Mouse (Mus musculus) forebrain, embryonic 10.5 days (tissue): ENCODE results near the gene D1Pas1. TPM values are rescaled to one million over a fixed set of nuclear protein-coding genes. Genes with fewer than 3 reads are reported as not detected.

Experiments used
- DNase-seq: peaks from one replicate; pipeline ENCODE4 v3.0.0-alpha.2; 2017; ENCODE audit warnings: low spot score; ENCODE audit errors: extremely low spot score
- H3K27ac ChIP-seq: fragments of 300-500 bp; sonication (generic); 2 replicates; pipeline ENCODE4 v1.5.1; 2016; ENCODE audit warnings: mild to moderate bottlenecking
- H3K27me3 ChIP-seq: fragments of 300-500 bp; sonication (generic); 2 replicates; pipeline ENCODE4 v1.6.1; 2016; ENCODE audit warnings: mild to moderate bottlenecking; ENCODE audit not compliant: poor library complexity, severe bottlenecking
- H3K36me3 ChIP-seq: fragments of 300-500 bp; sonication (generic); replicated peaks from 2 replicates; pipeline ENCODE4 v1.6.1; 2016; ENCODE audit warnings: mild to moderate bottlenecking, moderate library complexity
- H3K4me1 ChIP-seq: fragments of 300-500 bp; sonication (generic); 2 replicates; pipeline ENCODE4 v1.6.1; 2016
- H3K4me3 ChIP-seq: fragments of 300-500 bp; sonication (generic); 2 replicates; pipeline ENCODE4 v1.5.1; 2016; ENCODE audit warnings: mild to moderate bottlenecking, moderate library complexity
- H3K9me3 ChIP-seq: fragments of 300-500 bp; sonication (generic); 2 replicates; pipeline ENCODE4 v1.6.1; 2016; ENCODE audit warnings: mild to moderate bottlenecking, moderate library complexity
- WGBS: fragments of 180-500 bp; shearing (Covaris S2); methylation state at CpG from one replicate; pipeline ENCODE4 v1.1.7; 2016; 5-methylcytosine and 5-hydroxymethylcytosine counted together
- polyA plus RNA-seq: library from polyadenylated mRNA; unstranded; fragments of >200 nt; fragmentation: Nextera tagmentation; extraction: Ambion mirVana; gene quantifications from 2 replicates; pipeline ENCODE4 v1.2.1, GENCODE M21; 2016

D1Pas1 gene
- polyA plus RNA-seq: not detected in 2 replicates

DNA sequence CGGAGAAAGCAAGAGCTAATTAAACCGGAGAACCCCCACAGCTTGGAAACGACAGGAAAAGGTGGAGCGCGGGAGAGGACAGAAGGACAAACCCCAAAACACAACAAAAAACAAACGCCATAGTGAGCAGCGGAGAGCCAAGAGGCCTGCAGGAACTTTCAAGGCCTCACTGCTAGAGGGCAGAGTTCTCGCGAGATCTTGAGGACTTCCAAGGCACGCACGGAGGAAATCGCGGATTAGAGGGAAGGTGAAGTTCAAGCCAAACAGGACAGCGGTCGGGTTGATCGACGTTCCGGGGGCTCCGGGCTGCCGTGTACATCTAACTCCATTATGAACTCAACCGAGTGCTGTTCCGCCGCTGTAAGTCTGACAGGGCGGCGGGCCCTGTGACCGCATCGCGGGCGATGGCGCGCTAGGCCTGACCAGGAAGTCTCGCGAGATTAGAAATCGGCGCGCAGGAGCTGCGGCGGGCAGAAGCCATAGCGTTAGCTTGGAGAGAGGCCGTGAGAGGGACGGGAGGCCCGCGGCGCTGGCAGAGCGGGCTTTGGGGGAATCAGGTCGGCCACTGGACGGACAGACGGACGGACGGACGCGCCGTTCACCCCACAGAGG lies at the start of gene D1Pas1:
Gene D1Pas1 (plus strand): TSS at position 216 of the 612 bp plus-strand sequence.
- Histone ChIP-seq H3K36me3 (peaks cover 3% of the 10 kb centered on the region; the same call in 1 of the 2 replicates), H3K4me3 (no peak within 1 kb of the TSS), H3K27me3 (no peaks in the 10 kb centered on the region), H3K4me1 (no peaks in the 10 kb centered on the region), H3K27ac (no peak within 1 kb of the TSS), H3K9me3 (peaks cover 34% of the 10 kb centered on the region)
- DNase-seq: no peak
- 87% methylated on average over 53 of the region's 53 CpGs for WGBS

DNA sequence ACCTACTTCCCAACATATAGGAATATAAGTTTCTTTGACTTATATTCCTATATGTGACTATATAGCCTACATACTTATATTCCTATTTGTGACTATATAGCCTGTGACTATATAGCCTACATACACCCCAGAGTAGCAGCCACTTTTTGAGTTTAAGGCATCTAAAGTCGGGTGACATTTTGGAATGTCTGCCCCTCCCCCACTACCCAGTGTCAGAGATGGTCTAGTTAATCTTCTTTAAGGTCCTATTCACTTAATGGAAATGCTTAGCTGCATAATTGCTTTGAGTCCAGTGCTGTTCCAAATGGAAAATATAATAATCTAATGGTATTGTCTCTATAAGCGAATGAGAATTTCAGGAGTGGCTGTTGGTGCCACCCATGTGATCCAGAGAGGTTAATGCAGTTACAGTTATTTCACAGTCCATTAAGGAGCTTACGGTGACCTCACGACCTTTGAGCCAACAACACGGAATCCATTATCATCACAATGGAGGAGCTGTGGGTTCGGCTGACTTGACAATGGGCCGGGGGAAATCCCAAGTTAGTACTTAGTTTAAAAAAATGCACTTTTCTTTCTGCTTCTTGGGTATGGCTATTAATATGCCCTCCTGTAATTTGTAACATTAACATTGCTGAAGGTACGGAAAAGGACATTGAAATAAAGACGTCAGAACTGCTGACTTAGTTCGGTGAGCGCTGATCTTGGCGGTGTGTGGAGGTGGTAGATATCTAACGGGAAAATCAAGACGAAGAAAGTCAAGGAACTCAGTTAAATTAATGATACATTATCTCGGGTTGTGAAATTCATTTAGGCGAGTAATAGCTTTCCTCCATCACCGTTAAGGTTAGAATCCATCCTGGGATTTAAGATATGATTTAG lies 44.5 kb upstream of the D1Pas1 start:
- no peak overlapping the region for H3K27ac ChIP-seq
- H3K4me1 ChIP-seq: peaks cover 52% of the 10 kb centered on the region
- no peaks in the 10 kb centered on the region for H3K36me3 ChIP-seq
- no peak overlapping the region for H3K4me3 ChIP-seq
- DNase-seq: peak; percentile 37
- no peaks in the 10 kb centered on the region for H3K9me3 ChIP-seq
- WGBS: 16% methylated on average over 17 of the region's 17 CpGs
- H3K27me3 ChIP-seq: peaks cover 44% of the 10 kb centered on the region

DNA sequence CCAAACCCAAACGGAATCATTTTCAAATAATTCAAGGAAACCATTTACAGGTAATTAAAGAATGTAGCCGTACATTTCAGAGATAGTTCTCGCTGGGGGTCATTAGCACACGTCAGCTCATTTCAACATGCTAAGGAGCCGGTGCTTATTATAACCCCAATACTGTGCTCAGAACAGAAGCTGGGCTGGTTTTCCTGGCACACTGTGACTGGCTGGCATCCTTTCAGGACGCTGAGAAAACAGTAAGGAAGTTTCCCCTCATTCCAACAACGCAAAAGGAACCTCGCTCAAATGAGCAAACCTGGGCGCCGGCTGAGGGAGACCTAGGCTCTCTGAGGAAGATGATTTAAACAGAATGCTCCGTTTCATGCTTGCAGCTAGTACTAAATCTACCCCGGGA lies 43.2 kb upstream of the D1Pas1 start:
- no peak overlapping the region for H3K27ac ChIP-seq
- no peaks in the 10 kb centered on the region for H3K9me3 ChIP-seq
- no peak overlapping the region for H3K4me3 ChIP-seq
- WGBS: 63% methylated on average over 12 of the region's 12 CpGs
- DNase-seq: no peak
- no peaks in the 10 kb centered on the region for H3K36me3 ChIP-seq
- peaks cover 54% of the 10 kb centered on the region for H3K4me1 ChIP-seq
- peaks cover 44% of the 10 kb centered on the region for H3K27me3 ChIP-seq

GRCm38 (mm10) chr1:186925411-186925810 lies 41.8 kb upstream of the D1Pas1 start:
- no peaks in the 10 kb centered on the region for H3K9me3 ChIP-seq
- H3K27ac ChIP-seq: peak overlapping the region; percentile 75
- peaks cover 54% of the 10 kb centered on the region for H3K4me1 ChIP-seq
- no peaks in the 10 kb centered on the region for H3K36me3 ChIP-seq
- WGBS: 42% methylated on average over 9 of the region's 9 CpGs
- H3K4me3 ChIP-seq: no peak overlapping the region
- peaks cover 41% of the 10 kb centered on the region for H3K27me3 ChIP-seq
- DNase-seq: peak; percentile 19

DNA sequence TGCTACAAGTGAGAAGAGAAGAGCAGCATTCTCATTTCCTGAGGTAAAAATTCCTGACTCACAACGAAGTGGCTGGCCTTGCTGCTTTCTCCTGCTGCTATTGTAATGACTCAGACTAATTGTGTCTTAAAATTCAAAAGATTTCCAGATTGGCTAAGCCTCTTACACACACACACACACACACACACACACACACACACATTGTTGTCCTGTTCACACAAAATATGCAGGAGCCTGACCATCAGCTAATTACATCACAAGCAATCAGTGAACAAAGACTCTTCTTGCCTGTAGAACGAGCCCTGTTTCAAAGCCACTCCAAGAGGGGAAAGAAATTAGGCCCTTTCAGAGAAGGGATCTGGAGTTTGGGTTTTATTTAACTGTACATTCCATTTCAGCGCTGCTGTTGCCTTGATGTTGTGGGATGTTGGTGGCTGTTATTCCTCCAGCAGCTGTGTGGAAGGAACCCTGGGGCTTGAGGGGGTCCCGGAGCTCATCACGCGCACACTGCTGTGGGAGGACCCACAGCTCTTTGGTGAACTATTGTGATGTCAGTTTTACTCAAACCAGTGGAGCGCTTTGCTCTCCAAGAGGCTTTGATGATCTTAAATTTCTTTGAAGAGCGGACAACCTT lies 40.8 kb upstream of the D1Pas1 start:
- Histone ChIP-seq H3K9me3 (no peaks in the 10 kb centered on the region), H3K4me3 (peak overlapping the region; percentile 23; the same call in 1 of the 2 replicates), H3K4me1 (peaks cover 54% of the 10 kb centered on the region), H3K27ac (peak overlapping the region; percentile 80), H3K27me3 (peaks cover 31% of the 10 kb centered on the region), H3K36me3 (no peaks in the 10 kb centered on the region)
- DNase-seq: peak; percentile 67
- 20% methylated on average over 8 of the region's 8 CpGs for WGBS

- no peak overlapping the region for H3K4me3 ChIP-seq
- WGBS: 53% methylated on average over 6 of the region's 6 CpGs
- H3K9me3 ChIP-seq: no peaks in the 10 kb centered on the region
- no peak for DNase-seq
- peaks cover 27% of the 10 kb centered on the region for H3K27me3 ChIP-seq
- H3K36me3 ChIP-seq: no peaks in the 10 kb centered on the region
- peak overlapping the region; percentile 80 for H3K27ac ChIP-seq
- peaks cover 53% of the 10 kb centered on the region for H3K4me1 ChIP-seq
These were observed 40.3 kb upstream of the D1Pas1 start for GRCm38 (mm10) chr1:186926950-186927316.

DNA sequence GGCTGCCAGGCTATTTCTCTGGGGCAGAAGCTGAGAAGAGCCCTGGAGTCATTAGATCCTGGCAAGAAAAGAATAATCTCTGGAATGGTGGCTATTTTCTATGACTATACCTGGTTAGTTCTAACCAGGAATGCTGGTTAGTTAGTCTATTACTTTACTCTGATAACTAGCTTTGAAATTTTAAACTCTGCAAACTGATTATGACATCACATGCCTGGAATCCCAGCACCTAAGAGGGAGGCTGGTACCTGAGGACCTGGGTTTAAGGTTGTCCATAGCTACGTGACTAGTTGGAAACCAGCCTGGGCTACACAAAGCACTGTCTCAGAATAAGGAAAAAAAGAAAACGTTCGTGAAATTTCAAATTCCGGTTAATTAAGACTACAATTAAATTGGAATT lies 39.7 kb upstream of the D1Pas1 start:
- Histone ChIP-seq H3K36me3 (no peaks in the 10 kb centered on the region), H3K4me3 (no peak overlapping the region), H3K27me3 (peaks cover 25% of the 10 kb centered on the region), H3K4me1 (peaks cover 47% of the 10 kb centered on the region), H3K9me3 (no peaks in the 10 kb centered on the region), H3K27ac (no peak overlapping the region)
- no peak for DNase-seq
- WGBS: 45% methylated on average over 4 of the region's 4 CpGs

DNA sequence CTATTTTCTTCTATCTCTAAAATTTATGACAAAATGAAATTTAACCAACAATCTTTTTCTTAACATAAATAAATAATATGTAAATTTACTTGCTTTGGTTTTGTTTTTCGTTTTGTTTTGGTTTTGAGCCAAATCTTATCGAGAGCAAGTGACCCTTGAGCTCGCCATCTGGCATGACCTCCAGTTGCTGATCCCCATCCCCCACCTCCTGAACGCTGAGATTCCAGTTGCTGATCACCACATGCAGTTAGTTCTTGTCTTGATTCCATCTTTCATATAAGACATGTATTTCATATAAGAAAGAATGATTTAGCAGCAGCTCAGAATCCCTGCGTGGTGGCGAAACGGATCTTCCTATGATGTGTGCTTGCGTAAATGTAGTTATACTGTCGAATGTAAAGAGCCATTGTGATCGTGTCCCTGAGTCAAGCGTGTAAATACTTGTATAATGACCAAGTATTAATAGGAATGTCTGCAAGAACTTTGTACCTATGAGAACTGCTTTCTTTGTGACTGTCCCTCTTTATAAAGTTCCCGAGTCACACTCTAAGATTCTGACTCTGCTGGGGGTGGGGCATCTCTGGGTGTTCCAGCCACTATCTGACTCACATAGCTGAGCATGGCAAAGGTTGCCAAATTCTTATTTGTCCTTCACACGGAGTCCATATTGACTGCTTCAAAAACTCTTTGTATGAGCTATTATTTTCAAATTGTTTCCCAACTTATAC lies 36.9 kb upstream of the D1Pas1 start:
- no peak overlapping the region for H3K4me3 ChIP-seq
- peaks cover 3% of the 10 kb centered on the region; the same call in 1 of the 2 replicates for H3K27me3 ChIP-seq
- WGBS: 88% methylated on average over 13 of the region's 13 CpGs
- H3K36me3 ChIP-seq: no peaks in the 10 kb centered on the region
- peaks cover 26% of the 10 kb centered on the region for H3K4me1 ChIP-seq
- no peaks in the 10 kb centered on the region for H3K9me3 ChIP-seq
- DNase-seq: no peak
- H3K27ac ChIP-seq: no peak overlapping the region

- WGBS: 91% methylated on average over 6 of the region's 6 CpGs
- Histone ChIP-seq H3K9me3 (no peaks in the 10 kb centered on the region), H3K4me1 (peaks cover 20% of the 10 kb centered on the region), H3K36me3 (no peaks in the 10 kb centered on the region), H3K4me3 (no peak overlapping the region), H3K27me3 (no peaks in the 10 kb centered on the region), H3K27ac (no peak overlapping the region)
- no peak for DNase-seq
These were observed 36.4 kb upstream of the D1Pas1 start for GRCm38 (mm10) chr1:186930888-186931233.

GRCm38 (mm10) chr1:186934205-186934604 lies 33.0 kb upstream of the D1Pas1 start:
- no peaks in the 10 kb centered on the region for H3K27me3 ChIP-seq
- no peaks in the 10 kb centered on the region for H3K9me3 ChIP-seq
- WGBS: 88% methylated on average over 1 of the region's 1 CpGs
- no peak overlapping the region for H3K4me3 ChIP-seq
- H3K36me3 ChIP-seq: no peaks in the 10 kb centered on the region
- no peak for DNase-seq
- no peaks in the 10 kb centered on the region for H3K4me1 ChIP-seq
- no peak overlapping the region for H3K27ac ChIP-seq

DNA sequence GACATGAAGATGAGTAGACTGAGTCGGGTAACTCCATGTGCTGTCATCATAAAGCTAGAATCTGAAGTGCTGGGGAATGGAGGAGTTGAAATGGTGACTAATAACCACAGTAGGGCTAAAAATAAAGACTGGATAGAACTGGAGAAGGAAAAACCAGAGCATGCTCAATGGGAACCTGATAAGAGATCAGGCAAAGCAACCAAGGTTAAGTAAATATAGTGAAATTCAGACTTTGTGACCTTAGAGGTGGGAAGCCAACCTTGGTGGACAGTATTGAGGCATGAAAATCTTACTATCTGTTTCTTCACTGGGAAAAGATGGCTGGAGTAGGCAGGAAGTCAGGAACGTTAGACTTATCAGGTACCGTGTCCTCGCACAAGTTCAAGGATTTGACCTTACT lies 14.8 kb upstream of the D1Pas1 start:
- no peaks in the 10 kb centered on the region for H3K9me3 ChIP-seq
- no peaks in the 10 kb centered on the region for H3K36me3 ChIP-seq
- DNase-seq: no peak
- H3K4me1 ChIP-seq: peaks cover 5% of the 10 kb centered on the region; the same call in 1 of the 2 replicates
- 89% methylated on average over 4 of the region's 4 CpGs for WGBS
- no peaks in the 10 kb centered on the region for H3K27me3 ChIP-seq
- no peak overlapping the region for H3K4me3 ChIP-seq
- no peak overlapping the region for H3K27ac ChIP-seq

GRCm38 (mm10) chr1:186954591-186954990 lies 12.6 kb upstream of the D1Pas1 start:
- no peak for DNase-seq
- Histone ChIP-seq H3K36me3 (no peaks in the 10 kb centered on the region), H3K4me3 (no peak overlapping the region), H3K27ac (no peak overlapping the region; the same call in 1 of the 2 replicates), H3K9me3 (no peaks in the 10 kb centered on the region), H3K4me1 (peaks cover 5% of the 10 kb centered on the region; the same call in 1 of the 2 replicates), H3K27me3 (no peaks in the 10 kb centered on the region)
- 79% methylated on average over 4 of the region's 4 CpGs for WGBS
